Mouse (Mus musculus) MEL (cell line): ENCODE measurements at regions not wholly inside any gene's neighbourhood (a gene's known extent, or its start where the extent isn't known, plus 50 kb on each side); places are given as distances from the start of the nearest gene placed in this dataset.

ENCODE experiments used
- BHLHE40 ChIP-seq: IDR thresholded peaks from 2 replicates; pipeline ENCODE4 v1.6.1; 2012; ENCODE audit warnings: low read depth, mild to moderate bottlenecking, inconsistent platforms, low read length, improper control_type of control experiment, borderline replicate concordance
- CHD2 ChIP-seq: IDR thresholded peaks from 2 replicates; pipeline ENCODE4 v1.6.1; 2011; ENCODE audit warnings: low read length, improper control_type of control experiment
- CTCF ChIP-seq, 3 experiments: IDR thresholded peaks in 2 of 3; conservative IDR thresholded peaks in 1 of 3; 2 replicates each; pipeline ENCODE4 v1.5.1; 2011 to 2012; ENCODE audit warnings: low read length in 3 of 3, low read depth in 2 of 3, mild to moderate bottlenecking in 2 of 3, improper control_type of control experiment in 1 of 3, inconsistent platforms in 1 of 3, mixed read lengths in 1 of 3, moderate library complexity in 1 of 3; ENCODE audit not compliant: control insufficient read depth in 1 of 3, insufficient read depth in 1 of 3, poor library complexity in 1 of 3, severe bottlenecking in 1 of 3
- EP300 ChIP-seq, 2 experiments: IDR thresholded peaks; 2 replicates each; pipeline ENCODE4 v1.6.1; 2011; ENCODE audit warnings: improper control_type of control experiment in 2 of 2, low read length in 2 of 2, low read depth in 1 of 2, mild to moderate bottlenecking in 1 of 2
- GATA1 ChIP-seq: IDR thresholded peaks from 2 replicates; pipeline ENCODE4 v1.6.1; 2011; ENCODE audit warnings: low read depth, low read length, improper control_type of control experiment
- JUND ChIP-seq: IDR thresholded peaks from 2 replicates; pipeline ENCODE4 v1.6.1; 2011; ENCODE audit warnings: low read depth, mild to moderate bottlenecking, improper control_type of control experiment, low read length
- MAX ChIP-seq: IDR thresholded peaks from 2 replicates; pipeline ENCODE4 v1.6.1; 2011; ENCODE audit warnings: low read length, improper control_type of control experiment
- MXI1 ChIP-seq: IDR thresholded peaks from 2 replicates; pipeline ENCODE4 v1.6.1; 2011; ENCODE audit warnings: mild to moderate bottlenecking, low read depth, low read length, improper control_type of control experiment
- NRF1 ChIP-seq: IDR thresholded peaks from 2 replicates; pipeline ENCODE4 v1.6.1; 2014; ENCODE audit warnings: low read depth, mild to moderate bottlenecking, inconsistent platforms, low read length, improper control_type of control experiment, moderate library complexity; ENCODE audit not compliant: poor library complexity, insufficient read depth, severe bottlenecking
- POLR2A ChIP-seq, 2 experiments: IDR thresholded peaks; 2 replicates each; pipeline ENCODE4 v1.6.1; 2011 to 2012; ENCODE audit warnings: low read length in 2 of 2, mild to moderate bottlenecking in 2 of 2, control low read depth in 1 of 2, improper control_type of control experiment in 1 of 2, low read depth in 1 of 2, moderate library complexity in 1 of 2; ENCODE audit not compliant: control insufficient read depth in 1 of 2, insufficient read depth in 1 of 2, poor library complexity in 1 of 2
- TAL1 ChIP-seq: IDR thresholded peaks from 2 replicates; pipeline ENCODE4 v1.6.1; 2012; ENCODE audit warnings: mild to moderate bottlenecking, inconsistent platforms, low read length, moderate library complexity, mixed read lengths
- TCF12 ChIP-seq: IDR thresholded peaks from 2 replicates; pipeline ENCODE4 v1.6.1; 2014; ENCODE audit warnings: low read depth, mild to moderate bottlenecking, inconsistent platforms, low read length, improper control_type of control experiment, moderate library complexity
- UBTF ChIP-seq: IDR thresholded peaks from 2 replicates; pipeline ENCODE4 v1.6.1; 2012; ENCODE audit warnings: low read depth, mild to moderate bottlenecking, inconsistent platforms, low read length, improper control_type of control experiment, moderate library complexity, borderline replicate concordance; ENCODE audit not compliant: insufficient read depth
- ZKSCAN1 ChIP-seq: IDR thresholded peaks from 2 replicates; pipeline ENCODE4 v1.6.1; 2012; ENCODE audit warnings: low read depth, mild to moderate bottlenecking, inconsistent platforms, low read length, improper control_type of control experiment, moderate library complexity

DNA sequence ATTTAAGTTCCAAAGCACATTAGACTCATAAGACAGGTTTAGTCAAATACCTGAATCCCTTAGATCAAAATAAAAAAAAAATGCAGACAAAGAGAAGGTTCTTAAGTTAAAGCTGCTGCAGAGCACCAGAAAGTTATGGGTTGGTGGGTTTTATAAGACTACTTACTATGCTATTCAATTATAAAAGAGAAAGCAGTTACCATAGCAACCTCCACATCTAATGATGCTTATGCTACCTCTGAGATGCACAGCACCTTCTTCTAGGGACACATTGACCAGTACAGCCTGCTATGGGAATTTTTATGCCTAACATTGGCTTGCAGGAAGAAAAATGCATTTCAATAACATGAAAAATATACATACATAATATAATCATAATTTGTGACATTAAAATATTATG lies 512.1 kb upstream of the Id4 start:
- TF ChIP-seq CTCF (IDR thresholded peaks at IDR 0.05 in 2 of 3, conservative IDR thresholded peaks at IDR 0.05 in 1 of 3; ENCODE audit: control insufficient read depth in 1 of 3, insufficient read depth in 1 of 3, low read depth in 2 of 3, low read length in 3 of 3, poor library complexity in 1 of 3, severe bottlenecking in 1 of 3) (no peak), MXI1 (no peak), POLR2A (IDR thresholded peaks at IDR 0.05; ENCODE audit: control insufficient read depth in 1 of 2, insufficient read depth in 1 of 2, low read depth in 1 of 2, low read length in 2 of 2, poor library complexity in 1 of 2) (no peak), ZKSCAN1 (no peak), EP300 (IDR thresholded peaks at IDR 0.05; ENCODE audit: low read depth in 1 of 2, low read length in 2 of 2) (no peak), TAL1 (no peak), MAX (no peak), GATA1 (no peak), TCF12 (no peak), JUND (no peak), CHD2 (no peak), UBTF (no peak), NRF1 (no peak), BHLHE40 (no peak)
